Mouse (Mus musculus) neural tube, embryonic 11.5 days (tissue): ENCODE measurements around the gene Slc50a1. TPM values are rescaled to one million over a fixed set of nuclear protein-coding genes. Genes with fewer than 3 reads are reported as not detected.
A peak's percentile ranks its signal among the peaks of the same experiment; 100 is the strongest.

ENCODE experiments used
- ATAC-seq: fragments of 200-750 bp; cut with Nextera tagmentation; 2 replicates; pipeline ENCODE4 v1.8.0; 2017; ENCODE audit warnings: moderate number of reproducible peaks, mild to moderate bottlenecking, moderate TSS enrichment, moderate library complexity; ENCODE audit not compliant: insufficient read depth, low FRiP score, low TSS enrichment
- DNase-seq: peaks from one replicate; pipeline ENCODE4 v3.0.0-alpha.2; 2015; ENCODE audit warnings: low spot score
- H3K27ac ChIP-seq: fragments of 300-500 bp; sonication (generic); 2 replicates; pipeline ENCODE4 v1.5.1; 2014; ENCODE audit warnings: low read depth, mild to moderate bottlenecking, low read length
- H3K27me3 ChIP-seq: fragments of 300-500 bp; sonication (generic); 2 replicates; pipeline ENCODE4 v1.6.1; 2014; ENCODE audit warnings: mild to moderate bottlenecking, low read length, mixed read lengths; ENCODE audit not compliant: control insufficient read depth, insufficient read depth
- H3K36me3 ChIP-seq: fragments of 300-500 bp; sonication (generic); 2 replicates; pipeline ENCODE4 v1.6.1; 2014; ENCODE audit warnings: mild to moderate bottlenecking, low read length, moderate library complexity, mixed read lengths; ENCODE audit not compliant: control insufficient read depth, insufficient read depth
- H3K4me1 ChIP-seq: fragments of 300-500 bp; sonication (generic); 2 replicates; pipeline ENCODE4 v1.6.1; 2014; ENCODE audit warnings: low read length, mixed read lengths; ENCODE audit not compliant: control insufficient read depth, insufficient read depth
- H3K4me2 ChIP-seq: fragments of 300-500 bp; sonication (generic); 2 replicates; pipeline ENCODE4 v1.6.1; 2014; ENCODE audit warnings: low read depth, mild to moderate bottlenecking, moderate library complexity
- H3K4me3 ChIP-seq: fragments of 300-500 bp; sonication (generic); 2 replicates; pipeline ENCODE4 v1.5.1; 2014; ENCODE audit warnings: low read depth, low read length
- H3K9ac ChIP-seq: fragments of 300-500 bp; sonication (generic); 2 replicates; pipeline ENCODE4 v1.6.1; 2014; ENCODE audit warnings: mild to moderate bottlenecking, low read length
- H3K9me3 ChIP-seq: fragments of 300-500 bp; sonication (generic); 2 replicates; pipeline ENCODE4 v1.6.1; 2016; ENCODE audit warnings: low read length; ENCODE audit not compliant: control insufficient read depth
- WGBS: fragments of 180-500 bp; shearing (Covaris S2); extraction: QIAGEN DNeasy Blood & Tissue Kit; methylation state at CpG from one replicate; pipeline ENCODE4 v1.1.7; 2014; 5-methylcytosine and 5-hydroxymethylcytosine counted together
- polyA plus RNA-seq: library from polyadenylated mRNA; unstranded; fragments of >200 nt; fragmentation: Nextera tagmentation; extraction: Ambion mirVana; gene quantifications from 2 replicates; pipeline ENCODE4 v1.2.1, GENCODE M21; 2014

The Slc50a1 gene
- polyA plus RNA-seq, 1 experiment from 2014 or later: 33.8 TPM

GRCm38 (mm10) chr3:89233562-89234110 lies 36.7 kb downstream of the Slc50a1 start:
- no peak for ATAC-seq
- Histone ChIP-seq H3K27me3 (no peaks in the 10 kb centered on the region), H3K9me3 (no peaks in the 10 kb centered on the region), H3K4me3 (no peak overlapping the region), H3K36me3 (no peaks in the 10 kb centered on the region; the same call in 1 of the 2 replicates), H3K4me2 (no peak overlapping the region), H3K9ac (no peak overlapping the region), H3K4me1 (no peaks in the 10 kb centered on the region), H3K27ac (no peak overlapping the region)
- WGBS: 90% methylated on average over 14 of the region's 14 CpGs
- no peak for DNase-seq

GRCm38 (mm10) chr3:89232614-89233013 lies 37.8 kb downstream of the Slc50a1 start:
- H3K4me1 ChIP-seq: peaks cover 5% of the 10 kb centered on the region; the same call in 1 of the 2 replicates
- H3K9ac ChIP-seq: no peak overlapping the region
- H3K4me2 ChIP-seq: no peak overlapping the region
- H3K27me3 ChIP-seq: no peaks in the 10 kb centered on the region
- H3K4me3 ChIP-seq: no peak overlapping the region
- DNase-seq (no peak), ATAC-seq (no peak)
- no peaks in the 10 kb centered on the region for H3K9me3 ChIP-seq
- WGBS: 72% methylated on average over 6 of the region's 6 CpGs
- H3K36me3 ChIP-seq: no peaks in the 10 kb centered on the region; the same call in 1 of the 2 replicates
- no peak overlapping the region for H3K27ac ChIP-seq

DNA sequence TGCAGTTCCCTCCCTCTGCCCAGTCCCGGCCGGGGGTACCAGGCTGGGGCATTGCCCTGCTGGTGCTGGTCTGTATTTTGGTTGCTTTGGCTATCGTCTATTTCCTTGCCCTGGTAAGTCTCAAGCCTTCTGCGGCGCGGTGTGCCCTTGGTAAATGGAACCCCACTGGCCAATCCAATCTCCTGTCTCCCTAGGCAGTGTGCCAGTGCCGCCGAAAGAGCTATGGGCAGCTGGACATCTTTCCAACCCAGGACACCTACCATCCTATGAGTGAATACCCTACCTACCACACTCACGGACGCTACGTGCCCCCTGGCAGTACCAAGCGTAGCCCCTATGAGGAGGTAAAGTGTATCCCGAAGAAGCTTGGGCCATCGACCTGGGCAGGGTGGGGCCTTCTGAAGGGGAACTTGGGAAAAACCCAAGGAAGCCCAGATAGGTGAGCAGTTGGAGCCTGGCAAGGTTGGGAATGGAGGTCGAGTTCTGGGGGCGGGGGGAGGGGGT lies 38.5 kb downstream of the Slc50a1 start:
- DNase-seq (no peak), ATAC-seq (no peak)
- Histone ChIP-seq H3K4me3 (no peak overlapping the region), H3K4me2 (no peak overlapping the region), H3K27me3 (no peaks in the 10 kb centered on the region), H3K9me3 (no peaks in the 10 kb centered on the region), H3K9ac (no peak overlapping the region), H3K36me3 (no peaks in the 10 kb centered on the region; the same call in 1 of the 2 replicates), H3K27ac (no peak overlapping the region), H3K4me1 (peaks cover 5% of the 10 kb centered on the region; the same call in 1 of the 2 replicates)
- WGBS: 77% methylated on average over 16 of the region's 16 CpGs

GRCm38 (mm10) chr3:89231345-89231744 lies 39.0 kb downstream of the Slc50a1 start:
- DNase-seq: no peak
- H3K4me2 ChIP-seq: no peak overlapping the region
- no peaks in the 10 kb centered on the region for H3K27me3 ChIP-seq
- no peaks in the 10 kb centered on the region for H3K9me3 ChIP-seq
- H3K4me3 ChIP-seq: no peak overlapping the region
- no peak overlapping the region for H3K9ac ChIP-seq
- H3K27ac ChIP-seq: no peak overlapping the region
- WGBS: 72% methylated on average over 7 of the region's 7 CpGs
- ATAC-seq: no peak
- H3K4me1 ChIP-seq: peaks cover 5% of the 10 kb centered on the region; the same call in 1 of the 2 replicates
- H3K36me3 ChIP-seq: no peaks in the 10 kb centered on the region; the same call in 1 of the 2 replicates

DNA sequence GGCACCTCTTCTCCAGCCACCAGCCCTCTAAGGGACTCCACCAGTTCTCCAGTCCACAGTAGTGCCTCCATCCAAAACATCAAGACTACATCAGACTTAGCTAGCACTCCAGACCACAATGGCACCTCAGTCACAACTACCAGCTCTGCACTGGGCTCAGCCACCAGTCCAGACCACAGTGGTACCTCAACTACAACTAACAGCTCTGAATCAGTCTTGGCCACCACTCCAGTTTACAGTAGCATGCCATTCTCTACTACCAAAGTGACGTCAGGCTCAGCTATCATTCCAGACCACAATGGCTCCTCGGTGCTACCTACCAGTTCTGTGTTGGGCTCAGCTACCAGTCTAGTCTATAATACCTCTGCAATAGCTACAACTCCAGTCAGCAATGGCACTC lies 39.8 kb downstream of the Slc50a1 start:
- Histone ChIP-seq H3K36me3 (no peaks in the 10 kb centered on the region), H3K9me3 (no peaks in the 10 kb centered on the region), H3K4me3 (no peak overlapping the region), H3K4me1 (peaks cover 6% of the 10 kb centered on the region; the same call in 1 of the 2 replicates), H3K4me2 (no peak overlapping the region), H3K27ac (no peak overlapping the region), H3K9ac (no peak overlapping the region), H3K27me3 (no peaks in the 10 kb centered on the region)
- ATAC-seq (no peak), DNase-seq (no peak)
- 89% methylated on average over 2 of the region's 2 CpGs for WGBS

- WGBS: 65% methylated on average over 4 of the region's 4 CpGs
Measured at GRCm38 (mm10) chr3:89229276-89229675, 41.1 kb downstream of the Slc50a1 start.

GRCm38 (mm10) chr3:89228836-89229235 lies 41.5 kb downstream of the Slc50a1 start, which contains the start of gene Muc1:
Gene Muc1 (plus strand): TSS chr3:89229057.
- Histone ChIP-seq H3K9me3 (no peaks in the 10 kb centered on the region), H3K4me3 (peak within 1 kb of the TSS; percentile 64), H3K27ac (peak within 1 kb of the TSS; percentile 65), H3K4me1 (peaks cover 18% of the 10 kb centered on the region), H3K36me3 (no peaks in the 10 kb centered on the region; the same call in 1 of the 2 replicates), H3K4me2 (peak within 1 kb of the TSS; percentile 80), H3K27me3 (no peaks in the 10 kb centered on the region), H3K9ac (peak within 1 kb of the TSS; percentile 44)
- WGBS: 33% methylated on average over 10 of the region's 10 CpGs
- DNase-seq: no peak
- ATAC-seq: no peak

More at GRCm38 (mm10) chr3:89229276-89229675, 41.1 kb downstream of the Slc50a1 start:
- Histone ChIP-seq H3K4me2 (no peak overlapping the region), H3K9me3 (no peaks in the 10 kb centered on the region), H3K36me3 (no peaks in the 10 kb centered on the region; the same call in 1 of the 2 replicates), H3K27me3 (no peaks in the 10 kb centered on the region), H3K4me1 (peaks cover 14% of the 10 kb centered on the region), H3K9ac (no peak overlapping the region), H3K27ac (no peak overlapping the region), H3K4me3 (no peak overlapping the region)
- DNase-seq (no peak), ATAC-seq (no peak)

GRCm38 (mm10) chr3:89228180-89228549 lies 42.2 kb downstream of the Slc50a1 start:
- peaks cover 3% of the 10 kb centered on the region; the same call in 1 of the 2 replicates for H3K36me3 ChIP-seq
- no peaks in the 10 kb centered on the region for H3K9me3 ChIP-seq
- peaks cover 19% of the 10 kb centered on the region for H3K4me1 ChIP-seq
- H3K9ac ChIP-seq: peak overlapping the region; percentile 19; the same call in 1 of the 2 replicates
- no peaks in the 10 kb centered on the region for H3K27me3 ChIP-seq
- under 1% methylated on average over 20 of the region's 20 CpGs for WGBS
- peak overlapping the region; percentile 64 for H3K4me3 ChIP-seq
- 0 out of 2 replicates have a peak, but pooled peaks have one; percentile 5 for ATAC-seq
- peak overlapping the region; percentile 80 for H3K4me2 ChIP-seq
- H3K27ac ChIP-seq: peak overlapping the region; percentile 65
- peak; percentile 91 for DNase-seq
